Mouse (Mus musculus) brain, embryonic 14.5 days (tissue): ENCODE results near the gene Tmem131. TPM values are rescaled to one million over a fixed set of nuclear protein-coding genes. Genes with fewer than 3 reads are reported as not detected.

Source experiments
- DNase-seq: peaks from one replicate; pipeline ENCODE4 v3.0.0-alpha.2; 2011; ENCODE audit warnings: low read depth
- CTCF ChIP-seq: fragments of 200-500 bp; IDR thresholded peaks from 2 replicates; pipeline ENCODE4 v1.5.1; 2012; ENCODE audit warnings: inconsistent platforms, mild to moderate bottlenecking, moderate library complexity, borderline replicate concordance; ENCODE audit not compliant: insufficient read depth, insufficient read length; ENCODE audit errors: extremely low read depth
- POLR2A ChIP-seq: fragments of 200-500 bp; IDR thresholded peaks from 2 replicates; pipeline ENCODE4 v1.6.1; 2012; ENCODE audit warnings: mild to moderate bottlenecking, inconsistent platforms, borderline replicate concordance; ENCODE audit not compliant: poor library complexity, insufficient read depth, insufficient read length, severe bottlenecking; ENCODE audit errors: extremely low read depth
- polyA plus RNA-seq: library from polyadenylated mRNA; depleted of rRNA; stranded (reverse); fragments of >200 nt; gene quantifications from 2 replicates; pipeline ENCODE4 v1.2.3, GENCODE M21; 2012

The Tmem131 gene
- polyA plus RNA-seq, 1 experiment, result 48.1 TPM

GRCm38 (mm10) chr1:36965831-36966230 lies 22.4 kb upstream of the Tmem131 start:
- no peak for TF ChIP-seq CTCF
- TF ChIP-seq POLR2A, result no peak
- no peak for DNase-seq

DNA sequence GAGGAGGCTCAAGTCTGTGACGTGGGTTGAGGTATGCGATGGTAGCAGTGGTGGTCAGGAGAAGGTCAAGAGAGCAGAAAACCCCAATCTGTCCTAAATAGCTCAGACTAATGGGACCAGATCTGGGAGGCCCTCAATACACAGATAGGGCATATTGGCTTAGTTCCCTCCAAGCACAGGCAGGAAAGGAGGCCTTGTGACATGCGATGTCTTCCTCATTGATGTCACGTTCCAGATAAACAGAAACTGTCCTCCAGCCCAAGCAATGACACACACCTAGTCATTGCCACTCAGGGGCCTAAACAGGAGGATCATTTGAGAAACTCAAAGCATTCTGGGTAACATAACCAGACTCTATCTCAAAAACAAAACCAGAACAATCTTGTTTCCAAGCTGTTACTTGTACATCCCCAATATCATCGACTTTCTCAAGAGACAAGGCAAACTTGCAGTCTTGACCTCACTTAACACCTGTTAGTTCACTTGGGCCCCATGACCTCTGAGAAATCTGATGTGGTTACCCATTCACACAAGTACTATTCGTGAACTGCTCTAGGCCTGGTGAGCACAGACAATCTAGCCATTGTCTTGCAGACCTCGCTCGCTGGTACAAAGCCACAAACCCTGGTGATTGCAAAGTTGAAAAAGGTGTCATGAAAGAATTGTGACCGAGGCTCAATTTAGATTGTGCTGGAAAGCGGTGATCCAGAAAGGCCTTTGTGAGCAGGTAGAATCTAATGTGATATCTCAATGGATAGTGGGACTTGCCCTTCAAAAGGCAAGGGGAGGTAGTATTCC lies 19.1 kb upstream of the Tmem131 start:
- TF ChIP-seq CTCF (no peak), POLR2A (no peak)
- DNase-seq, result no peak

- no peak for TF ChIP-seq CTCF
- TF ChIP-seq POLR2A, result no peak
Measured at GRCm38 (mm10) chr1:36960509-36961222, 17.2 kb upstream of the Tmem131 start.

GRCm38 (mm10) chr1:36949591-36950184 lies 6.2 kb upstream of the Tmem131 start:
- peak; percentile 79 for DNase-seq
- TF ChIP-seq POLR2A, result no peak
- TF ChIP-seq CTCF, result no peak

More at GRCm38 (mm10) chr1:36960509-36961222, 17.2 kb upstream of the Tmem131 start:
- DNase-seq, result no peak

DNA sequence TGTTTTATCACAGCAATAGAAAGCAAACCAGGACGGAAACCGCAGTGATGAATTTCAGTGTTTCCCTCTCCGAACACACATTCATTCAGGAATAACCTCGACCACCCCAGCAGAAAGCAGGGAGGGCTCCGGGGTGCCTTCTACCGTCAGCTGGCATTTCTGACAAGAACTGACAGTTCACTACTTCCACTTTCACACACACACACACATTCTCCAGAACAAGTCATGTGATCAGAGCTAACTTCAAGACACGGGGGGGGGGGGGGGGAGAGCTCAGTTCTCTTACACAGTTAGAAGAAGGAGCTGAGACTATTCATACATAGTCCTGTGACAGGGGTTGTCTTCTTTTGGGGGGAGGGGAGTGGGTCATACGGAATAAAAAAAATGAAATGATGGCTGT lies 4.0 kb upstream of the Tmem131 start:
- no peak for DNase-seq
- TF ChIP-seq POLR2A, result no peak
- no peak for TF ChIP-seq CTCF

DNA sequence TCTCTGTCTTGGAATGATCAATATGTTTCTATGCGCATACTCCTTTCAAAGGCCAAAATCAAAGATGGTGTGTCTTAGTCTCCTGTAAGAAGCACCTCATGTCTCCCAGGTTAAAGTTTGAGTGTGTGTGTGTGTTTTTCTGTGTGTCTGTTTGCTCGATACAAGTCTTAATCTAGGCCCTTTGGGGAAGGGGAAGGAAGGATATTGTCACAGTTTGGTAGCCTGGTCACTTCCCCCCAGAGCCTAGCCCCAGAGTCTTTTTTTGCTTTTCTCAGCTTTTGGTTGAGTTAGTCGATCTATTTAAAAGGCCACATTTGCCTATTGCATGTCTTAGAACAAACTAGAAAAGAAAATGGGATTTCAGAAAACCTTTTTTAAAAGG lies 3.1 kb downstream of the Tmem131 start:
- TF ChIP-seq POLR2A, result no peak
- TF ChIP-seq CTCF, result no peak
- DNase-seq, result no peak

GRCm38 (mm10) chr1:36939506-36940380 lies 3.7 kb downstream of the Tmem131 start:
- TF ChIP-seq POLR2A, result peak; percentile 95
- no peak for TF ChIP-seq CTCF
- DNase-seq, result peak; percentile 97

DNA sequence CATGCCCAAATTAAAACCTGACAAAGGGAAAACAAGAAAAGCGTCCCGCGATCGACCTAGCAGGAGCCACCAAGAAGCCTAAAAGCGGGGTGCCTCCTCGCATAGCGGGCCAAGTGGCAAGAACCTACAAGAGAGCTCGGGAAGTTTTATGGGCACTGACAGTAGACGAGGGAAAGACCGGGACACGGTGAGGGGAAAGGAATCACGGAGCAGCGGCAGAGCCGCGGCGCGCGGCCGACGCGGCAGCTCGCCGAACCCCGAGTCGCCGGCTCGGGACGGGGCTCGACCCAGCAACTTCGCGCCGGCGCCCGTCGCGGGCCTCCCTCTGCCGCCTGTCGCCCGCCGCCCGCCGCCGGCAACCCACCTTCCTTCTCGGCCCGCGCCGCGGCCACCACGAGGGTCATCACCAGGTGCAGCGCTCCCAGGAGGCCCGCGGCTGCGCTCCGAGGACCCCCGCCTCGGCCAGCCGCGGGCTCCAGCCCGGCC lies 4.6 kb downstream of the Tmem131 start:
- TF ChIP-seq CTCF (no peak), POLR2A (no peak)
- DNase-seq, result peak; percentile 53

DNA sequence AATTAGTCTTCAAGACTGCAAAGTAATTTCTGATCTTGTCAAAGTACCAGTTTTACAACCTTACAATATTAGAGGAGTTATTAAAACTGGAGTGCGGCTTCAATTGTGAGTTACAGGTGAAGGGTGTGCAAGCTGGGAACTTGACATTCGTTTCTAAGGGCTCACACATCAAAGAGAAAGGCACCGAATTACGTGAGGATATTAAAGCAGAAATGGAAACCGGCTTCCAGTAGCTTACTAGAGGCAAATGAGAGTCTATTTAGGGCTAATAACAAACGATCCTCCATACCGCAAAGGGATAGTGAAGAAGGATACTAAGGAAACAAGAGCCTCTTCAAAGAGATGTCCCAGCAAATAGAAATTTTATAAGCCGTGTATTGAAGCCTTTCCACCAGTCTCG lies 5.1 kb downstream of the Tmem131 start:
- DNase-seq, result peak; percentile 44

GRCm38 (mm10) chr1:36937648-36938047 lies 5.8 kb downstream of the Tmem131 start:
- TF ChIP-seq CTCF (peak; percentile 13; the same call in 1 of the 2 replicates), POLR2A (no peak)
- peak; percentile 34 for DNase-seq

More for the DNA sequence above, 5.1 kb downstream of the Tmem131 start:
- TF ChIP-seq CTCF (no peak), POLR2A (no peak)

DNA sequence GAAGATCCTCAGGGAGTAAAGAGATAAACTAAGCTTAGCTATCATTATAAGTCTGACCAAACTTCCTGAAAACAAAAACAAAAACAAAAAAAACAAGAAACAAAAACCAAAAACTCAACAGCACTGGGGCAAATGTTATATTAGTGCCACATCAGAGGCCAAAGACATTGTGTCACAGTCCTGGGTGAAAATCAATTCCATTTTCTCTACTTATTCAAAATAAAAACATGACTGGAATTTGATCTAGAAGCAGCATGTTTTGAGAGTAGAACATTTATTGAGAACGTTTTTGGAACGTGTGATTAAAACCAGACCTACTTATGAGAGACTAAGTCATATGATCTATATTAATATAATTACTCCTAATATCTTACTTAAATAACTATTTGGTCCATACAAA lies 6.5 kb downstream of the Tmem131 start:
- TF ChIP-seq CTCF (no peak), POLR2A (no peak)
- DNase-seq, result no peak

DNA sequence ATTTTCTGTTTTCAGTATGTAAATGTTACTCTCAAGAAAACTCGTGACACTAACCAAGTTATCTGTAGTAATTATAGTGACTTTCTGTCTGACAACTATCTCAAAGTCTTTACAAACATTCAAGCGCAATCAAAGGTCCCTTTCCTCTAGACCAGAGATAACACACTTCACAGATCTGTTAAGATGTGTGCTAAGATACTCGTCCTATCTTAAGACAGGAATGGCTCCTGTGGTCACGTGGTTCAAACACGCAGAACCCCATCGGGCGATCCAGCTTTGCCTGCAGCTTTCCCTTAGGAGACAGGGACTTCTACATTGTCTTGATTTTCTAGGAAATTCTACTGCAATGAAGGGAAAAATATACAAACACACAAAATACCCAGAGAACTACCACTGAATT lies 6.9 kb downstream of the Tmem131 start:
- DNase-seq, result no peak
- TF ChIP-seq POLR2A (no peak), CTCF (no peak)
